In the genomic region with DNA sequence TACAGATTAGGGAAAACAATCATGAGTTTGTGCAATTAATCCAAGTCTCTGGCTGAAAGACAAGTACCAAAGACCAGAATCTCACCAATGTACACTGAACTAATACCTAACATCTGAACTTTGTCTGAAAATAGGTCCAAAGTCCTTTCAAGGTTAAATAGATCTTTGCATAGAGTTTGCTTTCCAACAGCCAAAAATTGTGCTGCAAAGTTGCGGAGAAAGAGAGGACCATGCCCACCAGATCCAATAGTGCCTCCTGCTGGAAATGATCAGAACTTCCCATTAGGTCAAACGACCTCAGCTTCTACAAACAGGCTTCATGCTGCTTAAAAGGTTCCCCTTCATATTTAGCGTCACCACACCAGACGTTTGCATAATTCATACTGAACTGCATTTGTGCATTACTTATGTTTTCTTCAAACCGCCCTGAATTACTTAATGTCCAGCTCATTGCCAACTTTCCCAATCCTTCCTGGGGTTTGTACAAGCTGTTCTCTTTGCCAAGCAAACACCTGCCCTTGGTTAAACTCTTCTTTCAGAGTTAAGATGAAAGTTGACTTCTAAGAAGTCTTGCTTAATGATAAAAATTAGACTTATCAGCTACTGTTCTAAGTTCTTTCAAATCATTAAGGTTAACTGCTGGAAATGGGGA, we compare ENCODE assay signal across 8 mouse cellular contexts. TPM values are rescaled to one million over a fixed set of nuclear protein-coding genes. Genes with fewer than 3 reads are reported as not detected.
DNase-seq lines count a peak whose midpoint lies in the region; ATAC-seq lines count a peak whose summit lies in the region.
"Had no signal": no experiment of that assay in that cellular context is flagged by ENCODE, and none has a peak within 500 bp of the region (broad histone marks: within the 10 kb centered on the region; RNA-seq: fewer than 3 reads in every experiment).

No protein-coding gene starts in this region.

- peak; percentile 8 for DNase-seq in kidney, adult 11 months
- peak; percentile 30 to 52 for DNase-seq in CD8-positive naive resting alpha-beta T cell, adult 2 months (ENCODE audit: low read depth in 2 of 2, low spot score in 2 of 2)
- DNase-seq in MEL-GATA-1-ER (ENCODE audit: extremely low read depth, low read depth) = peak; percentile 50
- DNase-seq in monocyte, adult 2 months (ENCODE audit: low read depth in 1 of 2, low spot score in 2 of 2) = peak; percentile 26 to 39
- no peak for DNase-seq in neural tube, embryonic 10.5 days (ENCODE audit: extremely low spot score, low spot score)

- no peak overlapping the region for H3K27ac ChIP-seq in kidney, embryonic 14.5 days (ENCODE audit: low read depth, low read length)

- WGBS in kidney, embryonic 14.5 days = 64% methylated on average over 5 of the region's 5 CpGs

- H3K4me2 ChIP-seq in kidney, embryonic 14.5 days (replicated peaks; ENCODE audit: low read depth, low read length) = no peak overlapping the region

- no peaks in the 10 kb centered on the region for H3K36me3 ChIP-seq in kidney, embryonic 14.5 days (ENCODE audit: control insufficient read depth, insufficient read depth, low read length)

- H3K4me3 ChIP-seq in kidney, embryonic 14.5 days (ENCODE audit: low read length) = no peak overlapping the region

- H3K9ac ChIP-seq in kidney, embryonic 14.5 days (ENCODE audit: low read depth, low read length) = no peak overlapping the region

- no peak for ATAC-seq in kidney, embryonic 14.5 days (ENCODE audit: low FRiP score, low TSS enrichment)
- ATAC-seq in hematopoietic stem cell, adult 5-6 weeks (replicated peaks in 1 of 2; ENCODE audit: insufficient read depth in 1 of 2, low FRiP score in 2 of 2, low TSS enrichment in 1 of 2, low read depth in 1 of 2, poor library complexity in 2 of 2, severe bottlenecking in 2 of 2) = peak; percentile 15 to 44; a peak in 3 of 4 replicates

- H3K27me3 ChIP-seq in kidney, embryonic 14.5 days (ENCODE audit: control insufficient read depth, insufficient read depth, low read length) = no peaks in the 10 kb centered on the region
- H3K27me3 ChIP-seq: megakaryocyte, embryonic 14.5 days had no signal

- 0 out of 2 replicates have a peak, but pooled peaks cover under 1% of the 10 kb centered on the region for H3K4me1 ChIP-seq in kidney, embryonic 14.5 days (ENCODE audit: control insufficient read depth, insufficient read depth, low read length)

- no peaks in the 10 kb centered on the region for H3K9me3 ChIP-seq in kidney, embryonic 14.5 days (ENCODE audit: control insufficient read depth, low read length)
- H3K9me3 ChIP-seq: megakaryocyte, embryonic 14.5 days had no signal

RNA-seq across cellular contexts. Expression of gene Cntrl, which starts 1.2 kb away (rescaled TPM):
- 29.3 and 39.0 TPM in 2 replicates for polyA plus RNA-seq in kidney, embryonic 14.5 days (2014; fragmentation: Nextera tagmentation; extraction: Ambion mirVana)
- total RNA-seq in hematopoietic stem cell, adult 5-6 weeks (2017) = 141 and 159 TPM in 2 replicates

RNA-seq across cellular contexts. Expression of gene AI182371, which starts 6.8 kb away (rescaled TPM):
- 0.24 TPM in 1 of 2 replicates, not detected in the other for polyA plus RNA-seq in kidney, embryonic 14.5 days (2014; fragmentation: Nextera tagmentation; extraction: Ambion mirVana)
- 1.1 and 2.3 TPM in 2 replicates for total RNA-seq in hematopoietic stem cell, adult 5-6 weeks (2017)

RNA-seq across cellular contexts. Expression of gene Hc, which starts 46.9 kb away (rescaled TPM):
- 0.31 and 0.43 TPM in 2 replicates for polyA plus RNA-seq in kidney, embryonic 14.5 days (2014; fragmentation: Nextera tagmentation; extraction: Ambion mirVana)
- total RNA-seq in hematopoietic stem cell, adult 5-6 weeks (2017) = 0.25 TPM in 1 of 2 replicates, not detected in the other
